Mouse (Mus musculus): ENCODE data around the gene Actr8.

The Actr8 gene

DNA sequence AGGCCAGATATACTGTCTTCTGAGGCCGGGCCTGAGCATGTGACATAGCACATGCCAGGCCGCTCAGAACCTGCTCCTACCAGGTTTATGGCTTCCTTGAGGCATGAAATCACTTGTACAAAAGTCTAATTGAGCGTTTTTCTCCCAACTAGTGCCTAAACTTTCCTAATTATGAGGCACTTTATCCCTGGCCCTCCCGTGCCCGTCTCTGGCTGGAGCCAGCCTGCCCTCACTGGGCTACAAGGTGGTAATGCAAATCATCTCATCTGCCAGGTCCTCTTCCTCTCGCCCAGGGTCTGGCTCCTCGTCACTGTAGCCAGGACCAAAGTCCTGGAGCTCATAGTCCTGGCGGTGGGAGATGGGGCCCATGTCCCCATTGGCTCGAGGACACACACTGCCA lies 63.7 kb downstream of the Actr8 start:
- DNase-seq, result no peak

DNA sequence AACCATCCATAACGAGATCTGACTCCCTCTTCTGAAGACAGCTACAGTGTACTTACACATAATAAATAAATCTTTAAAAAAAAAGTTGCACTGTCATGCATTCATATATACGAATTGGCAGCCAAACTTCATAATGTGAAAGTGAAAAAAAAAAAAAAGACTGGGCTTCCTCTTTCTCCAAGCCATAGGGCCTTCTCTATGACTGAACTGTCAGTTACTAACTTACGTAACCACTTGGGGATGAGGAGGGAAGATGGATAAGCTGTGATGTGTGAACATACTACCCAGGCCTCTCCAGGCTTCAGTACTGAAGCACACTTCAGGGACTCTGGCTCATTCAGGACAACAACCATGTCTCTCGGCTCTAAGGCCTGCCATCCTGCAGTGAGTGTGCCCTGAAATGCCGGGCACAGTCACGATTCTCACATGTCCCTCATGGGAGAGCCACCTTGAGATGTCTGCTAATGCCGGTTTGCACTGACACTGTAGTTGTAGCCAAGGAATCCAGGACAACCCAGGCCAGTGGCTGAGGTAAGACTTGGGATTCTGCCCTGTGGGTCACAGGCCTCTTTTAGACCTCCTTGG lies 65.3 kb downstream of the Actr8 start:
- no peak for DNase-seq

DNA sequence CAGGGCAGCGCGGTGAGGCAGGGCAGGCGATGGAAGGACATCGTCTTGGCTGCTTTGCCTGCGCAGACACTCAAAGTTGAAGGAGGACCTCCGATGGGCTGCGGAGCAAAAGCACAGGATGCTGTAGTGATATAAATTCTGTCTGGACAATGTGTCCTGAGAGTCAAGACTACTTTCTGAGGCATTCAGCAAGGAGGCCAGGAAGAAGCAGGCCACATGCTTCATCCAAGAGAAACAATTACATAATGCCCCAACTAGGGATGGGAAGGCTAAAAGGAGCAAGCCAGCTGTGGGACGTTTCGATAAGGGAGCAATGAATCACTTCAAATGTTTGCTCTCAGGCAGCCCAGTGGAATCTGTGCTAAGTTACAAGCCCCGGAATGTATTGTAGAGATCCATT lies 67.1 kb downstream of the Actr8 start:
- DNase-seq, result no peak

DNA sequence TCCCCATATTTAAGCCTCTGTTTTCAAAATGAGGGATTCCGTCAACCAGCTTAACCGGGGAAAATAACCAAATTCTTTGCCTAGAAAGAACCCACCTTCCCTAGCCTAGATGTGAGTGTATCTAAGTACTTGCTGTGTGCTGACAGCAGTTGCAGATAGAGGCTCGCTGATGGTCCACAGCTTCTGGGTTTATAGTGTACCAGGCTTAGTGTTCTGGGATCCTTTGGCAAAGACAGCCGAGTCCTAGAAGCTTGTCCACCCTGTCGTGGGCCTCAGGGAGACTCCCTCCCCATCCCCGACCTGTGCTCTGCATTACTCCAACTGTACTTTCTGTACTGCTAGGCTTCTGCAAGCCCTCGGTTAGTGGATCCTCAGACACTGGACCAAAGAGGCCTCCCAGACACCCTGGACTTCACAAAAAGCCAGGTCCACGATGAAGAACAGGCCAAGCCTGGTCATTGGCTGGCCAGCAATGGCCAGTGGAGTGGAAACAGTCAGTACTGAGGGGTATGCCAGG lies 67.6 kb downstream of the Actr8 start:
- no peak for DNase-seq

DNA sequence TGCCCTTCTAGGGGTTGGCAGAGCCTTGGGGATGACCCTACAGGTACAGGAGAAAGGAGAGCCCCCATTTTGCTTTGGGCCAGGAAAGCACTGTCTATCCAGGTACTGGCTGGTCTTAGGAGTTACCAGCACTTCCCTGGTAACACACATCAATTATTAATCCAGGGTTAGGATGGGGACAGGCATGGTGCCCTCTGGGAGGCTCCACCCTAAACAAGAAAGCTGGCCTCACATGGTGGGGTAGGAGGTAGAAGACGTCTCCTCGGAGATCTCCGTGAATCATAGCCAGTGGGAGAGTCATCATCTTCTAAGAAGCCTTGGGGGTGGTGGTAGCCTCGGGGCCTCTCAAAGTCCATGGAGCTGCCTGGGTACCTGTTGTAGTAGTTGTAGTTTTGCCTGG lies 68.8 kb downstream of the Actr8 start:
- peak; percentile 48 for DNase-seq

DNA sequence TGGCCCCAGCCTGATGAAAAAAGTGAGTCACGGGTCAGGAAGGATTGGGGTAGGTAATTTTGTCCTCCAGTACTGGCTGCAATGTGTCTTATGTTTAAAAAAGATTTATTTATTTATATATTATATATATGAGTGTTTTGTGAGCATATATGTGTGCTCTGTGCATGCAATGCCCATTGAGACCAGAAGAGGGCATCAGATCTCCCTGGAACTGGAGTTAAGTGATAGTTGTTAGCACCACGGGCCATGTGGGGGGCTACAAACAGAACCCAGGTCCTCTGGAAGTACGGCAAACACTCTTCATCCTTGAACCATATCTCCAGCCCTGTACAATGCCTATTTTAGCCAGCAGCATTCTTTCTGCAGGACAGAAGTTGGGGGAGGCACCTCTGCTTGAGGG lies 69.9 kb downstream of the Actr8 start:
- DNase-seq, result no peak

DNA sequence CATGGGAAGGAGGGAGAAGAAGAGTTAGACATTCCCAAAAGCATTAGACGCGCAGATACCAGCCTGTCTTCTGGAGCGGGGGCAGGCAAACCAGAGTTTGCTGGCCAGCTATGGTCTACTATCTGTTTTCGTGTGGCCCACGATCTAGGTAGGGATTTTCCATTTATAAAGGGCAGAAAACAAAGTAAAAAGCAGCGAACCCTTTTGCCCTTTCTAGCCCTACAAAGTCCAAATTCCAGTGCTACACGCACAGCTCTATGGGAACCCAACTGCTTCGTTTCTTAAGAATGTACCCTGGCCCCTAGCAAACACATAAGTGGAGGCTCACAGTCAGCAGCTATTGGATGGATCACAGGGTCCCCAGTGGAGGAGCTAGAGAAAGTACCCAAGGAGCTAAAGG lies 72.1 kb downstream of the Actr8 start:
- no peak for DNase-seq

DNA sequence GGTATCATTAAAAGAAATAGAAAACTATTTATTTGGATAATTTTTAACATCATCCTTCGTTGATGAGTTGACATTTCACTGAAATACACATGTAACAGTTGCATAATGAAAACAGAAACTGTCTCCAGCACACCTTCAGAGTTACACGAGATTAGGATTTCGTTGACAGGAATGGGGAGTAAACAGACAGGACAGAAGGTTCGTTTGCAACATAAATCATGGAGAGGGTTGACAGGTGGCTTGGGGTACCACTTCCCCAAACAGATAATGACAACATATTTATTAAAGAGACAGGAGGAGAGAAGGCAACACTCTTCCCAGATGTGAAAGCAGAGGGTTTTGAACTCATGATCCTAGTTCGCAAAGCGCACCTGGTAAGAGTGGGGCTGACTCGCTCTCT lies 76.8 kb downstream of the Actr8 start:
- no peak for DNase-seq
